Mouse (Mus musculus) MEL (cell line): ENCODE measurements around the gene Plac9a. TPM values are rescaled to one million over a fixed set of nuclear protein-coding genes. Genes with fewer than 3 reads are reported as not detected.
"Not testable (repeated sequence)": the region's sequence is repeated elsewhere in the genome, so short reads cannot be mapped to it uniquely, and the experiment has no call there.

Source experiments
- DNase-seq: peaks from one replicate; pipeline ENCODE4 v3.0.0; 2011; ENCODE audit warnings: low read depth, low spot score
- H3K27ac ChIP-seq: 2 replicates; pipeline ENCODE4 v1.5.1; 2012; ENCODE audit warnings: low read depth, mild to moderate bottlenecking, control low read depth, low read length, moderate library complexity; ENCODE audit not compliant: control insufficient read depth
- H3K27me3 ChIP-seq, 2 experiments: fragments of 150-350 bp in 1 of 2; sonication (generic) in 1 of 2; 2 replicates each; pipeline ENCODE4 v1.6.1; 2012; ENCODE audit warnings: low read length in 2 of 2, mild to moderate bottlenecking in 2 of 2, improper control_type of control experiment in 1 of 2, moderate library complexity in 1 of 2; ENCODE audit not compliant: insufficient read depth in 2 of 2, control insufficient read depth in 1 of 2
- H3K36me3 ChIP-seq, 2 experiments: 2 replicates each; pipeline ENCODE4 v1.6.1; 2012 to 2014; ENCODE audit warnings: low read length in 2 of 2, improper control_type of control experiment in 1 of 2, inconsistent platforms in 1 of 2, mild to moderate bottlenecking in 1 of 2; ENCODE audit not compliant: insufficient read depth in 2 of 2, control insufficient read depth in 1 of 2
- H3K4me1 ChIP-seq, 2 experiments: fragments of 150-350 bp in 1 of 2; sonication (generic) in 1 of 2; 2 replicates each; pipeline ENCODE4 v1.6.1; 2012; ENCODE audit warnings: low read length in 2 of 2, improper control_type of control experiment in 1 of 2, mild to moderate bottlenecking in 1 of 2; ENCODE audit not compliant: insufficient read depth in 2 of 2, control insufficient read depth in 1 of 2
- H3K4me3 ChIP-seq, 2 experiments: fragments of 150-350 bp in 1 of 2; sonication (generic) in 1 of 2; 2 replicates each; pipeline ENCODE4 v1.5.1; 2012; ENCODE audit warnings: low read depth in 2 of 2, low read length in 2 of 2, mild to moderate bottlenecking in 2 of 2, moderate library complexity in 2 of 2, control low read depth in 1 of 2, improper control_type of control experiment in 1 of 2; ENCODE audit not compliant: control insufficient read depth in 1 of 2, insufficient read depth in 1 of 2
- H3K79me2 ChIP-seq: 2 replicates; pipeline ENCODE4 v1.6.1; 2012; ENCODE audit warnings: mild to moderate bottlenecking, low read length, moderate library complexity; ENCODE audit not compliant: control insufficient read depth, poor library complexity, insufficient read depth
- H3K9ac ChIP-seq: 2 replicates; pipeline ENCODE4 v1.6.1; 2012; ENCODE audit warnings: low read depth, mild to moderate bottlenecking, control low read depth, low read length, moderate library complexity; ENCODE audit not compliant: control insufficient read depth, poor library complexity, severe bottlenecking
- H3K9me3 ChIP-seq: fragments of 150-350 bp; sonication (generic); replicated peaks from 2 replicates; pipeline ENCODE4 v1.6.1; 2012; ENCODE audit warnings: mild to moderate bottlenecking, low read length, improper control_type of control experiment, moderate library complexity; ENCODE audit not compliant: insufficient read depth
- polyA plus RNA-seq, 2 experiments: library from polyadenylated mRNA; stranded (reverse) in 1 of 2; unstranded in 1 of 2; fragments of >175 nt in 1 of 2; fragments of >200 nt in 1 of 2; gene quantifications; 2 replicates each; pipeline versions ENCODE4 v1.2.1 to v1.2.4; 2012; ENCODE audit warnings: low replicate concordance in 2 of 2, low read depth in 1 of 2; ENCODE audit not compliant: insufficient read length in 2 of 2, insufficient read depth in 1 of 2, missing spikeins in 1 of 2
- total RNA-seq: library from RNA; depleted of rRNA; stranded (reverse); fragments of 300-350 nt; gene quantifications from 2 replicates; pipeline ENCODE4 v1.2.3, GENCODE M21; 2012

The Plac9a gene
- total and polyA plus RNA-seq, 3 experiments: not detected

DNA sequence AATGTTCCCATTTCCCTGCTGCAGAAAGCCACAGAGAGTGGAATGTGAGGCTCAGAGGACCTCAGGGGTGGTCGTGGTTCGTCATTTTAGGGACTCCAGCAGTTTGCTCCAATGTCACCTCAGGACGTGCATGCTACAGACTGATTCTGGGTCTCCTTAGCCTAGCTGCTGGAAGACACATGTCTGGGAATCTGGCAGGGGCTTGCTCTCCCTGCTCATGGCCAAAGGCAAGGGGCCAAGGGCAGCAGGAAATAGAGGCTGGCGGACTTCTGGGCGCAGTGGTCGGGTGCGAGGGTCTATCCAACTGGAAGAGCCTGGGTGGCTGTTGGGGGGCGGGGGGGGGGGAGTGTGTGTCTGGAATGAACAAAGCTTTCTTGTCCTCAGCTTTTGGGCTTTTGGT is 6.1 kb upstream of the Plac9a start:
- H3K27ac ChIP-seq, H3K79me2 ChIP-seq, H3K4me1 ChIP-seq, DNase-seq, H3K9me3 ChIP-seq, H3K9ac ChIP-seq, H3K36me3 ChIP-seq, H3K4me3 ChIP-seq, H3K27me3 ChIP-seq: not testable (repeated sequence)

DNA sequence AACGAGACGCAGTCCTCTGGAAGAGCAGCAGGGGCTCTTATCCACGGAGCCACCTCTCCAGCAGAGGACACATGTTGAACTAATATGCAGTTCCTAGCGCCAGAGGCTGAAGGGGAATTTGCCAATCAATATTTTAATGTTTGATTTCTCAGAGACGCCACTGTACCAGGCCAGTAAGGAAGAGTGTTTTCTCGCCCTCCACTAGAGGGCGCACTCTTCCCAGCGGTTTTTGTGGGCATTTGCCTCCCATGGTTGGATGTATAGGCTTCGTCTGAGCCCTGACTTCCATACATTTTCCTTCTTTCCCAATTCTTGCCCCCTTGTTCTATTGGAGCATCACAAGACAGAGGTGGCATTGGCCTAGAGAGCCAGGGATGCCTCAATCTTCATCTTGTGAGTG is 4.4 kb upstream of the Plac9a start:
- H3K27ac ChIP-seq, H3K79me2 ChIP-seq, H3K4me1 ChIP-seq, H3K9me3 ChIP-seq, DNase-seq, H3K4me3 ChIP-seq, H3K36me3 ChIP-seq, H3K9ac ChIP-seq, H3K27me3 ChIP-seq: not testable (repeated sequence)

GRCm38 (mm10) chr14:25905243-25905642 is 2.3 kb upstream of the Plac9a start:
- not testable (repeated sequence) for H3K27ac ChIP-seq, DNase-seq, H3K4me3 ChIP-seq, H3K36me3 ChIP-seq, H3K79me2 ChIP-seq, H3K9me3 ChIP-seq, H3K4me1 ChIP-seq, H3K9ac ChIP-seq, H3K27me3 ChIP-seq

- DNase-seq, H3K4me3 ChIP-seq, H3K27ac ChIP-seq, H3K79me2 ChIP-seq, H3K9me3 ChIP-seq, H3K9ac ChIP-seq, H3K36me3 ChIP-seq, H3K27me3 ChIP-seq, H3K4me1 ChIP-seq: not testable (repeated sequence)
Observed at GRCm38 (mm10) chr14:25895686-25896085, 7.2 kb downstream of the Plac9a start.

- H3K4me3 ChIP-seq, H3K9me3 ChIP-seq, H3K27me3 ChIP-seq, H3K9ac ChIP-seq, H3K36me3 ChIP-seq, H3K4me1 ChIP-seq, H3K79me2 ChIP-seq, DNase-seq, H3K27ac ChIP-seq: not testable (repeated sequence)
Observed at GRCm38 (mm10) chr14:25894566-25894965, 8.3 kb downstream of the Plac9a start.

DNA sequence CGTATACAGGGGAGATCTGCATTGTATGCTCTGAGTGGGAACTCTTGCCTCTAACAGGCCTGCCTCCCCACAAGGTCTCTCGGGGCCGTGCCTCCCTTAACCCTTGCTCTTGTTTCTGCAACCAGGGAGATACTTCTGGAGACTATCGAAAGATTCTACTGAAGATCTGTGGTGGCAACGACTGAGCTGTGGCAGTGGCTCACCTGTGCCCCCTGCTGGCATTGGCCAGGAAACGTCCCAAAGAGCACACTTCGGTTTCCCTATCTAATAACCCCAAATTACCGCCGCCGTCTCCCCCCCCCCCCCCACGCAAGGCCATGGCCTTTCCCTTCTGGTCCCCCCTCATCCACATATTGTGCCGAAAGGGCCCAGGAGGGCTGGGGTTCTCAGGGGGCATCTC is 17.0 kb downstream of the Plac9a start:
- H3K27me3 ChIP-seq, H3K4me1 ChIP-seq, H3K79me2 ChIP-seq, H3K36me3 ChIP-seq, H3K4me3 ChIP-seq, H3K9me3 ChIP-seq, H3K9ac ChIP-seq, DNase-seq, H3K27ac ChIP-seq: not testable (repeated sequence)

DNA sequence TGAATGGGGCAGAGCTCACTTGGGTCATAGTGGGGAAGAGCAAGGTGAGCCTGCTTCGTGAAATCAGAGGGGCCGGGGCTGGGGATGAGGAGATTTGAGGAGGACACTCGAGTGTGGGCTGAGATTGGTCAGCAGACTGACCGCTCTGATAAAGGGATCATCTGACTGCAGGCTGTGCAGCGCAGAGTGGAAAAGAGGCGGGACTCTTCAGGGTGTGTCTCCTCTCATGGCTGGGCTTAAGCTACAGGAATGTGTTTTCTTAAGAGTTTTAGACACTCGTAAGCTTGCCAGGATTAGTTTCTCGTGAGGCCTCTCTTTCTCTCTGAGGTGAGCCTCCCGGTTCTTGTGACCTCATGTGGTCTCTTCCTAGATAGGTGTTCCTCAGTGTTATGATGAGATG is 21.1 kb downstream of the Plac9a start:
- H3K36me3 ChIP-seq, H3K27me3 ChIP-seq, H3K9me3 ChIP-seq, H3K4me1 ChIP-seq, DNase-seq, H3K27ac ChIP-seq, H3K9ac ChIP-seq, H3K4me3 ChIP-seq, H3K79me2 ChIP-seq: not testable (repeated sequence)
